Mouse (Mus musculus) cerebral cortex, adult 2 months (tissue): Measurements from ENCODE around the gene Dynll2.

ENCODE experiments used
- WGBS: fragments of 180-500 bp; shearing (Covaris S2); methylation state at CpG from one replicate; pipeline ENCODE4 v1.1.7; 2018; 5-methylcytosine and 5-hydroxymethylcytosine counted together

Gene Dynll2

DNA sequence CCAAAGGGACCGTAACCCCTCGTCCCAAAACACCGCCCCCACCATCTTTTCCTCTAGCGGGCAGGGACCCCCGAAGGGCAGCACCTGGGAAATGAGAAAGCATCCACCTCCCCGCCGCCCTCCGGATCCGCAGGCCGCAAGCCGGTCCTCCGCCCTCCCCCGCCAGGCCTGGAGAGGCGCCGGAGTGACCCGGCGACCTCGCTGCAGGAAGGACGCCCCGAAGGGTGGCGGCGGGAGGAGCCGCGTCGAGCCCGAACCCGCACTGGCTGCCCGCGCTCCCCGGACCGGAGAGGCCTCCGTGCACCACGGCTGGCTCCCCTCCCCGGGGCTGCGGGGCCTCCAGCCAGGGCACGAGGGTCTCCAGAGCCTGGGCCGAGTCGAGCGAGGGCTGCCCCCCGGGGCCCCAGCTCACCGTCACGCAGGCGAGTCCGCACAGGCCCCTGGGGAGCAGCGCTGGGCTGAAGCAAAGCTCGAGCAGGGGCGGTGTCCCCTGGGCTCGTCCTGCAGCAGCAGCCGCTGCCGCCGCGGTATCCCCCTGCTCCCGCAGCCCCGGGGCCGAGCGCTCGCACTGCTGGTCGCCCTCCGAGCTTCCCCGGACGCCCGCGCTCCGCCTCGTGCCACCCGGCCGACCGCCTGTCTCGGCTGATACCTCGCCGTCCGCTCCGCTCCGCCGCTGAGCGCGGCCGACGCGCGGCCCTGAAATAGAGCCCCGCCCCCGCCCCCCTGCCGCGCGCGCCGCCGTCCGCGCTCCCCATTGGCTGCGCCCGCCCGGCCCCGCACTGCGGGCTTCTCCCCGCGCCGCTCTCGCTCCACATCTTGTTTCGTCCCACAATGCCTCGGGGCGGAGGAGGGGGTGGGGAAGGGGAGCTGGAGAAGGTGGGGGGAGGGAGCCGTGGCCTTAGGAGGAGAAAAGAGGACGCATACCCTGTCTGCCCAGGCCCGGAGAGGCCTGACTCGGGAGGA is at the start of gene Dynll2:
TSS of gene Dynll2 (minus strand) at position 703 of the 963 bp plus-strand sequence.
- WGBS = under 1% methylated on average over 104 of the region's 107 CpGs

- 59% methylated on average over 10 of the region's 10 CpGs for WGBS
Observed at GRCm38 (mm10) chr11:88036761-88037251, 49.5 kb upstream of the Dynll2 start.

DNA sequence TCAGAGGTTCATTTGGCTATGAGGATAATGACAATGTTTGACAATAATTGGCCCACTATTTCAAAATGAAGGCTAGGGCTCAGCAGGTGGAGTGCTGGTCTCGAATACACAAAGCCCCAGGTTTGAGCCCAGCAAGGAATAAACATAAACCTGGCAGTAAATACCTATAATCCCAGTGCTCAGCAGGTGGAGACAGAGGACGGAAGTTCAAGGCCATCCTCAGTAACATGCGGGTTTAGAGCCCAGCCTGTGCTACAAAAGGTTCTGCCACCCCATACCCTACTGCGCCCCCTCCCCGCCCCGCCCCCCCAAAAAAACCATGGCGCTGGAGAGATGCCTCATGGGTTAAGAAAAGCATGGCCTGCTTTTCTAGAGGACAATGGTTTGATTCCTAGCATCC is 48.6 kb upstream of the Dynll2 start:
- 80% methylated on average over 7 of the region's 7 CpGs for WGBS

DNA sequence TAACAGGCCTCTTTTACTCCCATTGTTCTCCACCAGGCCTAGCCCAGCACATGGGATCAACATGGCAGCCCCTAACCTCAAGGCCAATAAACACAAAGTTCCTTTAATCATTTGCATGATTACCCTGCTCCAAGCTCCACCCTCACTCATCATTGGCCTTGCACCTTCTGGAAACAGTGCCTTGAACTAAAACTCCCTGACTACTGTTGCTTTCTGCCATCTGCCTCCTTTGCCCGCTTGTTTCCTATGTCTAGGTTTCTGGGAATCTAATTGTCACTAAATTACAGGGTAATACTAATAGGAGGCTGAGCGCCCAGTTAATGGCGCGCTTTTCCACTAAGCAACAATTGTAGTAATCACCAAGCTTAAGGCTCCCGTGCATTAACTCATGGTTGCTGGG is 44.4 kb upstream of the Dynll2 start:
- 92% methylated on average over 5 of the region's 5 CpGs for WGBS

- 86% methylated on average over 2 of the region's 2 CpGs for WGBS
Observed at GRCm38 (mm10) chr11:88030836-88031235, 43.5 kb upstream of the Dynll2 start.

DNA sequence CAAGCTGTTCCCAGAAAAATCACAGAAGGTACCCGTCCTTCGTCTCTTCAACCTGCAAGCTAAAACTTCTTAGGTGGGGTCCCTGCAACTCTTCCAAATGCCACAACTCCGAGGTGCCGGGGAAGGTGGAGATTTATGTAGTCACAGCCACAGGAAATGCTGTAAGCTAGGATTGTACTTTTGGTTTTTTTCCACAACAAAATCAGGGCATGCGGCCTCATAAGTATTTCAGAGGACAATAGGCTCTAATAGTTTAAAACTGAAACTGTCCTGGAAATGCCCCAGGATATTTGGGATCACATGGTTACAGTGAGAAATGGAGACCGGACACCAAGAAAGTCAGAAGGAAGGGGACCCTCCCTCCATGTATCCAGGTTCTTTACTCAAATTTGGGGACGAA is 42.9 kb upstream of the Dynll2 start:
- WGBS = 84% methylated on average over 7 of the region's 7 CpGs

DNA sequence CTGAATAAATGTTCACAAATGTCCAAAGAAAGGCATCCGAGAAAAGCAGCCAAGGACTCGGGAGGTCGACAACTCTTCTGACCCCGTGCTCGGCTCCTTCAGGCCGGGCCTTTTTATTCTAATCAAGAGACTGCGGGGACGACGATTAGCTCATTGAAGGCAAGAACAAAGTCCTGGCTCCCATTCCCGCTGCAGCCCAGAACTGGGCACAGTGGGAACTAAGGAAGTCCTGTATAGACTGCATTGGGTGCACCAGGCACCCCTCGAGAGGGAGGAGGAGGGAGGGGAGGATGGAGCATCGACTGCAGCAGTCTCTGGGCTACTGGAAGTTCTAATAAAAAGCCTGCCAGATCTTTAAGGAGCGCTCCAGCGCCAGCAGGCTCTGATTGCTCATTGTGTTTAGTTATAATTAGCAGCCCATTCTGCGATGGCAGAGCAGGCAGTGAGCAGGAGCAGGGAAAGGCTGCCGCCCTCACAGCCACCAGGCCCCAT is 40.9 kb upstream of the Dynll2 start:
- WGBS = 17% methylated on average over 16 of the region's 16 CpGs

GRCm38 (mm10) chr11:88027391-88028035 is 40.2 kb upstream of the Dynll2 start:
- 69% methylated on average over 9 of the region's 9 CpGs for WGBS

DNA sequence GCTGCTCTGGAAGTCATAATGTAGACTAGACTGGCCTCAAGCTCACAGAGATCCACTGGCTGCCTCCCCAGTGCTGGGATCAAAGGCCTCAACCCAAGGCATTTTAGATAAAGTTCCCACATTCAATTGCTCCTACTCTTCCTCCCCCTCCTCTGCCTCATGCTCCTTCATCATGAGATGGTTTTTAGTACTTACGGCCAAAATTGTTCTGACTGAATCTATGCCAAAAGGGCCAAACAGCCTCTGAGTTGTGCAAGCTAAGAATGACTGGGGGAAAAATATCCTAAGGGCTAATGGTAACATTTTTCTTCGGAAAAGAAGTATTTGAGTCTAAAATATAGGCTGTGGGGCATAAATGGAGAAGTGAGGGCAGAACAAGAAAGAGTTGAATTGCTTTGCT is 36.6 kb upstream of the Dynll2 start:
- WGBS = 79% methylated on average over 2 of the region's 2 CpGs

DNA sequence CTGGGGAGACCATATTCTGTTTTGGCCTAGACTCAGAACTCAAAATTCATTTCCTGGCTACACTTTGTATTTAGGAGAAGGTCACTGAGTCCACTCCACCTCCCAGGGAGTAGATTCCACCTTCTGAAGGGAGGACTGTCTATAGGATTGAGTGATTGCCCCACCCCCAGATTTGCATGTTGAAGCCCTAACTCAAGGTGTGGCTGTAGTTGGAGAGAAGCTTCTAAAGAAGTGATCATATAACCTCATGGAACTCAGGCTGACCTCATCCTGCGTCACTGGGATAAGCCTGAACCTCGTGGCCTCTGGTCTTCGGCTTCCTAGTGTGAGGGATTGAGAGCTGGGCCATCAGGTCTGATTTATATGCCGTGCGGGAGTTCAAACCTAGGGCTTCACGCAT is 28.5 kb upstream of the Dynll2 start:
- WGBS = 93% methylated on average over 6 of the region's 6 CpGs

DNA sequence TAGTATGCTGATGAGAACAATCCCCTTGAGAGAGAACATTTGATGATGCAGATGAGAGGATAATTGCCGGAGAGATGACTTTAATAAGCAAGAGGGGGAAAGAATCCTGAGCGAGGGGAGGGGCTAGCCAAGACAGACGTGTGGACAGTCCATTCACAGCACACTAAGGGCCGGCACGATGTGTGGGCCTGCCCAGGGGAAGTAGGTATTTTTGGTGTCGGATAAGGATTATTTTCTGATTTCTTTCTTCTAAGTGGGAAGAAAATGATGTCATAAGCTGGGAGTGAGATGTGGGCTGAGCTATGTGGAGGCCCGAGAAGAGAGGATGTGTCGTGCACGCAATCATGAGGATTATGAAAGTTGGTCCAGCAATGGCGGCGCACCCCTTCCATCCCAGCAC is 27.8 kb upstream of the Dynll2 start:
- 60% methylated on average over 11 of the region's 11 CpGs for WGBS

DNA sequence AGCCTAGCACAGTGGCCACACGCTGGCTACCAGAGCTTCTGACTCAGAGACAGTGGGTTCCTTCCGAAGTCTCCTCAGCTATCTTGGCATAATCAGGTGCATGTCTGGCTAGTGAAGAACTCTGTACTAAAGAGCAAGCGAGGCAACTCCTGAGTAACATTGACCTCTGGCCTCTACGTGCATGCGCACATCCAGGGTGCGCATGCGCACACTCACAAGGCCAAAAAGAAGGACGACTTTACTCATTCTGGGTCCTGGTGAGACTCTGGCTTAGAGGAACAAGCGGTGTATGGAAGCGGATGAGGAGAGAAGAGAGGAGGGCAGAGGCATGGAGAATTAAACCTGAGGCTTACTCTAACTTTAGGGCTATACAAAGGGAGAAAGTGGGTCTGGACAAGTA is 26.3 kb upstream of the Dynll2 start:
- WGBS = 95% methylated on average over 10 of the region's 10 CpGs

GRCm38 (mm10) chr11:88012621-88013244 is 25.4 kb upstream of the Dynll2 start:
- WGBS = 89% methylated on average over 11 of the region's 11 CpGs

DNA sequence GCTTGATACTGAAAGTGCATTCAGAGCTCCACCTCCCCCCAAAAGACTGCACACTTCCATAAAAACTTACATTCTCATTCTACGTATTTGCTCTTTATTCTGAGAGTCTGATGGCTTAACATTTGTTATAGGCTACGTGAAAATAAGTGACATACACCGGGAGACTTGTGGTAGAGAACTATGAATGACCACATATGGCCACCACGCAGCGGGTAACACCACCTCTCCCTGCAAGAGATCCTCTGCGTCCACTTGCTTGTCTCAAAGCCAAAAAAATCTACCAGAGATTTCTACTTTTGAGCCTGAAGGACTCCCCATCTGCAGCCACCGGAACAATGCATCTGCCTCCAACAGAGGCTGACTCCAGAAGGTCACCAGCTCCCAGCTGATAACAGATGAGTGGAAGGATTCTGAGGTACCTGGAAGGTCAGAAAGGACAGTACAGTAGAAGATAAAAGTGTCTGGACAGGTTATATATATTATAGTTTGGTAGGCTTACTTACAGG is 24.6 kb upstream of the Dynll2 start:
- WGBS = 75% methylated on average over 7 of the region's 7 CpGs

DNA sequence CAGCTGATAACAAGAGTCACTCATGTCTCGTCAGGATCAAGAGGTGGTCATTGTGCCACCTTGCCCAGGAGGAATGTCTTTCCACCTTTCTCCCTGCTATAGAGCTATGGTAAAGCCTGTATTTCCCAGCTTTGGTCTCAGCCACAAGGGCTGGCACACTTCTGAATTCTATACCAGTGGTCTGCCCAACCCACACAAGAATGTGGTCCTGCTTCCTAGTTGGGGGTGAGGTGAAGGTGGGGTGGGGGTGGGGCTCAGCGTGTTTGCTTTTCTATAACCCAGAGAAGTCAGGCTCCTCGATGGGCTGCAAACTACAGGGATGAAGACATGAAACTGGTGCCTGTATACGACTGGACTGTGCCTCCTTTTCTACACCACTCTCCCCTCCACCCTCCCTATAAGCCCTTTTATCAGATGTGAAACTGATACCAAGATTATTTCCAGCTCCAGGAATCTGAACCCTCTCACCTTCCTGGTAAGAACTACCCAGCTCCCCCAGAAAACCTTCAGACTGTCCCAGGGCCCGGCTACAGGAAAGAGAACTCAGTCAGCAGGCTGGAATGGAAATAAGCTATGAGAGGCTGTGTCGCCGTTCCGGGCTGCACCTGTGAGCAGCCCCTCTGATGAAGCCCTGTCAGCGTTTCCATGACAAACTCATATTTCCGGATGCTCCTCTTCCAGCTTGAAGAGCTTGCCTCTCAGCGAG is 24.0 kb upstream of the Dynll2 start:
- 68% methylated on average over 11 of the region's 11 CpGs for WGBS

DNA sequence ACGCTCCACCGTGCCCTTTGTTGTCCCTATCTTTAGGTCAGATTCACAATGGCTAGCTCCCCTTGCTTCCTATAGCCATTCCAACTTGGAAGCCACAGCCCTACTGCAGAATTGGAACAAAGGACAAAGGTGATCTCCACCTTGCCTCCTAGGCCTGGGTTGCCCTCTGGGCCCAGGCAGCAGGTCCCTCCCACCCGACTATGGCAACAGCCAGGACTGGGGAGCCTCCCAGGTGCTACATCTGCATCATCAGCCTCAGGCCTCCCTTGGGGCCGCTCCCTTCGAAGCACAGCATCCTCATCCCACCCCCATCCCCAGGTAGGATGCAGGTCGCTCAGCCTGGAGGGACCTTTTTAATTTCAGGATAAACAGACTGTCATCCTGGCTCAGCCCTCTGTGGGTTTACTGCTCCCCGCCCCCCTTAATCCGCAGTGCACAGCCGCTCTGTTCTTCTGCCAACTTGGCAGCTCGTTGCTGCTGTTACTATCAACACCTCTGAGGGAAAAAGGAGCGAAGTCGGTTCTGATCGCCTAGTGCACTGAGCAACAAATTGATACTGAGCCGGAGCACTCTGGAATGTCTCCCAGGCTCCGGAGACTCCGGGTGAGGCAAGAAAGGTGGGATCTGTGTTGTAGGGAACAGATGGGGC is 22.3 kb upstream of the Dynll2 start:
- WGBS = 15% methylated on average over 16 of the region's 16 CpGs

- 67% methylated on average over 1 of the region's 1 CpGs for WGBS
Observed at GRCm38 (mm10) chr11:88008641-88009040, 21.3 kb upstream of the Dynll2 start.

DNA sequence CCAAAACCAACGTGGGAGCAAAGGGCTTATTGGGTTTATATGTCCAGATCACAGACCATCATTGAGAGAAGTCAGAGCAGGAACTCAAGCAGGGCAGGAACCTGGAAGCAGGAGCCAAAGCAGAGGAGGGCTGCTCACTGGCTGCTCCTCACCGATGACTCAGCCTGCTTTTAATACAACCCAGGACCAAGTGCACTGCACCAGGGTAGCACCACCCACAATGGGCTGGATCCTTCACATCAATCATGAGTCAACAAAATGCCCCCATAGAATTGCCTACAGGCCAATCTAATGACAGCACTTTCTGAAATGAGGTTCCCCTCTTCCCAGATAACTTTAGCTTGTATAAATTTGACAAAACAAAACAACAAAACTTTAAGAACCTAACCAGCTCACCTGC is 16.8 kb upstream of the Dynll2 start:
- 54% methylated on average over 2 of the region's 2 CpGs for WGBS

DNA sequence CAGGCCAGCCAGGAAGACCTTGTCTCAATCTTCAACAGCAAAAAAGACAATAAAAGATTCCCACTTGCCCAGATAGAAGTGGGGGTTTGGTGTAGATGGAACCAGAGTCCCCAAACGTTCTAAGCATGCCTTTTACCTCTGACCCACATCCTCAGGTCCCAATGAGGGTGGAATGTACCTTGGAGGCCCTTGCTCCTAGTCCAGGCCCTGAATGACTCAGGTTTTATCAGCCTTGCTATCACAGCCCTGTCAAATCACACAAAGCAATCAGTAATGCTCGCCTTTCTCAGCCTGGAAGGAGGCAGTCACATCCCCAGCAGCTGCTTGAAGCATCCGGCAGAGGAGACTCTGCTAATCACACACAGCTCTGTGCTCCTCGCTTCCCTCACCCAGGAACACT is 15.4 kb upstream of the Dynll2 start:
- WGBS = 71% methylated on average over 4 of the region's 4 CpGs

GRCm38 (mm10) chr11:87999751-88000150 is 12.4 kb upstream of the Dynll2 start:
- WGBS = 90% methylated on average over 5 of the region's 5 CpGs

- WGBS = 69% methylated on average over 4 of the region's 4 CpGs
Observed at GRCm38 (mm10) chr11:87991806-87992205, 4.5 kb upstream of the Dynll2 start.
